Mouse (Mus musculus) liver, postnatal 0 days (tissue): ENCODE measurements at regions not wholly inside any gene's neighbourhood (a gene's known extent, or its start where the extent isn't known, plus 50 kb on each side); places are given as distances from the start of the nearest gene placed in this dataset.

Experiments used
- CTCF ChIP-seq: sonication (generic); IDR thresholded peaks from 2 replicates; pipeline ENCODE4 v1.5.1; 2016; ENCODE audit warnings: antibody characterized with exemption, low read depth
- EP300 ChIP-seq: IDR thresholded peaks from 2 replicates; pipeline ENCODE4 v1.6.1; 2016; ENCODE audit warnings: antibody characterized with exemption, low read depth, mild to moderate bottlenecking

DNA sequence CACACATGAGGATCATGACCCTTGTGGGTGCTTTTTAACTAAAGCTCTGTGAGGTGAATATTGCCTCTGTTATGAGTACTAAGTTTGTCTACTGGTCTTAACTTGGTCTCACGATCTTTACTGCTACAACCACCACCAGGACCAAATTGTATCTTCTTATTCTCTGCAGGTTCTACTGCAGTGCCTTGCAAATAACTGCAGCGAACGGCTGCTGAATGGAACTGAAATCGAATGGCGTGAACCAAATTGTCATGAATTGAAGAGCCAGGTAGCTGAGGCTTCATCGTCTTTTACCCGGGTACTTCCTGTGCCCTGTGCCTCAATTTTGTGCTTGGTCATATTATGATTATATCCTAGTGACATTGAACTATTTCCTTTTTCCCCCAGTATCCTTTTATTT lies 242.5 kb upstream of the Noct start:
- no peak for TF ChIP-seq CTCF
- TF ChIP-seq EP300: no peak
